Mouse (Mus musculus) cerebellum, postnatal 36 days (tissue): ENCODE measurements at regions not wholly inside any gene's neighbourhood (a gene's known extent, or its start where the extent isn't known, plus 50 kb on each side); places are given as distances from the start of the nearest gene placed in this dataset.

Experiments
- DNase-seq, 2 experiments: peaks; one replicate each; pipeline ENCODE4 v3.0.0; 2021 to 2022; ENCODE audit warnings: mixed read lengths in 2 of 2

DNA sequence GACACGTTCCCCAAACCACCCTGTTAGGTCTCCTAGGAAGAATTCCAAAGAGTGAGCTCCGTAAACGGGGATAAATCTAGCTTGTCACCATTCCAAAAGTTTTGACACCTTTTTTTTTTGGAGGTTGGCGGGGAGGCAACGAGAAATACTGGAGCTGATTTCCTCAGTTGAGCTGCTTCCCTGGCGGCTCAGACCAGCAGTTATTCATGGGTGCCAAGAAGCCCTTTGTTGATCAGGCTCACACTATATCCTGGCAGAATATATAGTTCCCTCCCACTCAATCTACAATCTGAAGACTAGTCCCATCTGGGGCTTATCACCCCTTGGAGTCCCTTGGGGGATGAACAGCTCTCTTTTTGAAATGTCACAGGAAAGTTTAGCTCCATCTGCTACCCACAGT, 77.5 kb upstream of the Tiam2 start:
- no peak for DNase-seq

DNA sequence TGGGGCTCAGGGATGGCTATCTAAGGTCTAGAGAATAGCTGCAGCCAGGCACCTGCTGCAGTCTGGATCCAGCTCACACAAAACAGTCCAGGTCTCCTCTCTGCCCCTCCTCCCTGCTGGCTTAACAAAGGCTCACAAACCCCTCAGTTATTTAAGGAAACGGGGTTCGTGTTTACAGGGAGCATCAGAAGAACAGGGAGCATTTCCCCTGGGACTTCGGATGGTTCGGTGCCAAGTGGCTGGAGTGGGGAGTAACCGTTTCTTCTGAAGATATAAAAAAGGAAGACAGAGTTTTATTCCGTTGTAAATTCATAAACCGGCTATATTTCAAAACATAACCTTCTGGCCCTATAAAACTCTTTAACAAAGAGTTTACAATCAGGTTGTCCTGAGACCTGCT, 77.1 kb upstream of the Tiam2 start:
- no peak for DNase-seq

DNA sequence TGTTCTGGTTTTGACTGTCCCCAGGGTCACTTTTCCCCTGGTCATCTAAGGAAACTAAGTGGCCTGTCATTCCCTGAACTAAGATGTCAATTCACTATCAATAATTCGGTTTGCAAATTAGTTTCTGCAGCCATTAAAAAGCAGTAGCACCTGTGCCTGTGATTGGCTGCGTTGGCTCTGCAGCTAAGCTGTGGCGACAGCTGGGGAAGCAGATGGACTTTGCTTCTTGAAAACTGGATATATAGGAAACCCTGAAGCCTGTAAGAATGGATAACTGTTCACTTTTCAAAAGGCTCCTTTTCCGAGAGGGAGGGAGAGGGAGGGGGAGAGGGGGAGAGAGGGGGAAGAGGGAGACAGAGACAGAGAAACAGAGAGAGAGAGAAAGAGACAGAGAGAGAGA, 75.2 kb upstream of the Tiam2 start:
- DNase-seq = no peak

DNA sequence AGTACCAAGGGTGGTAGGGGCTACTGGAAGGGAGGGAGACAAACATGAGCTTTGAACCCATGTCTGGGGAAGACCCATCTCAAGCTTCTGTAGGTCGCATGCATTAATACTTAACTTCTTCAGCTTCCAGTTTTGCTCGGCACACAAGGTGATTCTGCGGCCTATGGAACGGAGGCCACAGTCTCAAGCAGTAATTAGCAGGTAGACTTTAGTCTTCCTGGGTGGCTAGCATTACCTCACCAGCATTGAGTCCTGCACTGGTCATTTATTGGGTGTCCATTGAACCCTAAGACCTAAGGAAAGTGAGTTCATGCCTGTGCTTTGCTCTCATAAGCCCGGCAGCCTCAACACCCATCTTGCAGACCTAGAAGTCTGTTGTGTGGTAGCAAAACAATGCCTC, 74.4 kb upstream of the Tiam2 start:
- no peak for DNase-seq

DNA sequence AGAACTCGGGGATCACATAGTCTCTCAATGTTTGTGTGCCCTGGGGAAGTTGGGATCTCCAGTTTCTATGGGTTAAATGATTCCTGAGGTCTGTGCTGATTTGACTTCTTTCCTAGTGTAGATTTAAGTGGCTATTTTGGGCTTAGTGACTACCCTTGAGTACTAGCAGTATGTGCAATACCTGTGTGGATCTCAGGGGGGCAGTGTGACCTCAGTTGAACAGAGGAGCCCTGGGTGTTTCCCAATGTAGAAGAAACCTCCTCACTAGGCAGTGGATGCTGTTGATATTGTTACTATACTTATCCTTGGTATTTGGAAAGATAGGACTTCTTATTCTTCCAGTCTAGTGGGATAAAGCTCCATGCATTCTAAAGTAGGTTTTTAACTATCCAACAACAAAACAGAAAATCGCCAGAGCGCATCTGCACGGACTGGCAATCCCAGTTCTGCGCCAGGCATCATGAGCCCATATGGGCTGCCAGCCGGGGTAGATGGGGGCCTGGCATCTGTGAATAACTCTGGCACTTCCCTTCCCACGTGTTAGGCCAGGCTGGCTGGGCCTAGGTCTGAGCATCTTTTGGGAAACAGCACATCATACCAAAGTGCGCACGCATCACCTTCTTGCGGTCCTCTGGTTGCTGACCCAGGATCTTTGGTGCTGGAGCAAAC, 72.7 kb upstream of the Tiam2 start:
- DNase-seq = peak; percentile 49 to 51

DNA sequence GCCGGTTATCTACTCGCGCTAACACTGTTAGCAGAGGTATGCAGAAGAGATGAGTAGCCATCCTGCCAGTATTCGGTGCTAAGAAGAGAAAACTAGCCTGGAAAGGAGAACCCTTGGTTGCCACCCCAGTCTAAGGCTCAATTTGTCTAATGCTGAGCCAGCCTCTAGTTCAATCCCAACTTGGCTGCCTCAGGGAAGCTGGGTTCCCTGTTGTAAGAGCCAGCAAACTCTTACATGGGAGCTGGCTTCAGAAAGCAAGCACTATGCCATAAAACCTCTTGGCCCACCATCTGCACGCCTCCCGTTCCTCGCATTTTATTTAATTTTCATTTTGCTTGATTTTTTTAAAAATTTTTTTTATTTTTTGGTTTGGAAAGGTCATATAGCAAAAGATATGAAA, 69.6 kb upstream of the Tiam2 start:
- no peak for DNase-seq

DNA sequence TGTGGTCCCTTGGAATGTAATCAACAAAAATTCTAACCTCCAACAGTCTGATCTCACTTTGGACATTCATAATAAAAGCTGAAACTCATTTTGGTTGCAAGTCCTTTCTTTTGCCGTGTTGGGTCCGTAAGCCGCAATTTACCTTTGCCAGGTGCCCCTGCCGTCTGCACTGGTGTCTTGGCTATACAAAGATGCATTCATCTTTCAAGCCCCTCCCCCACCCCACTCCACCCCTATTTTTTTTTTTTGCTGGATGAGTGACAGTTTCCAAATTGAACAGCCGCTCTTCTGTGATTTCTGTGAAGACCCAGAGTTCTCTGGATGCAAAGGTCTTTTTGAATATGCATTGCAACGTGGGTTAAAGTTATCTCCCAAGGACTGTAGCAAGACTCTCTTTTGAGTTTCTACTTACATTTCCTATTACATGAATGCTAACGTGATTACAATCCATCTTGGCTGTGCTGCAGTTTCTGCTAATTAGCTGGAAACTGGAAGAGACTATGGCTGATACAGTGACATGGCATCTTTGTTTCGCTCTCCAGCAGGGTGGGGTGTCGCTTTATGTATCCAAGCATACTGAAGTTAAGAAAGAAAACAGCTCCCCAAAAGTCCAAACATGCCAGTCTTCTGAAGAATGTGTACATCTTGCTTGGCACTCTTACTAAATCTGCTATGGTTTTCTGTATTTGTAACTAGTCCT, 67.4 kb upstream of the Tiam2 start:
- DNase-seq = no peak

DNA sequence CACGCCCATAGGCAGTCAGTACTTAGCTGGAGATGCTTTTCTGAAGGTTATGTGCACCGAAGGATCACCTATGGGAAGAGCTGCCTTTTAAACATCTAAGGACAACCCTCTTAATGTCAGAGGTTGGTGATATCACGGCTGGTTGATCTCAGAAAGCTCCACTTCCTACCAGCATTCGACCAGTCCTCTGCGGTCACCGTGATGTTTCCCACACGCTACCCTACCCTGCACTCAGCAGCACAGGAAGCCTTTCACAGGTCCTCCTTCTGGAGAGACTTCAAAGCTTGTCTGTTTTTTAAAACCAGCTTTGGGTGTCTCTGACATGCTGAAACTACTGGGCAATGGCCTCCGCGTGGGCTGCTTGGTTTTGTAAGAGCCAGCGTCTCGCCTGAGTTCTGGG, 65.6 kb upstream of the Tiam2 start:
- DNase-seq = no peak

DNA sequence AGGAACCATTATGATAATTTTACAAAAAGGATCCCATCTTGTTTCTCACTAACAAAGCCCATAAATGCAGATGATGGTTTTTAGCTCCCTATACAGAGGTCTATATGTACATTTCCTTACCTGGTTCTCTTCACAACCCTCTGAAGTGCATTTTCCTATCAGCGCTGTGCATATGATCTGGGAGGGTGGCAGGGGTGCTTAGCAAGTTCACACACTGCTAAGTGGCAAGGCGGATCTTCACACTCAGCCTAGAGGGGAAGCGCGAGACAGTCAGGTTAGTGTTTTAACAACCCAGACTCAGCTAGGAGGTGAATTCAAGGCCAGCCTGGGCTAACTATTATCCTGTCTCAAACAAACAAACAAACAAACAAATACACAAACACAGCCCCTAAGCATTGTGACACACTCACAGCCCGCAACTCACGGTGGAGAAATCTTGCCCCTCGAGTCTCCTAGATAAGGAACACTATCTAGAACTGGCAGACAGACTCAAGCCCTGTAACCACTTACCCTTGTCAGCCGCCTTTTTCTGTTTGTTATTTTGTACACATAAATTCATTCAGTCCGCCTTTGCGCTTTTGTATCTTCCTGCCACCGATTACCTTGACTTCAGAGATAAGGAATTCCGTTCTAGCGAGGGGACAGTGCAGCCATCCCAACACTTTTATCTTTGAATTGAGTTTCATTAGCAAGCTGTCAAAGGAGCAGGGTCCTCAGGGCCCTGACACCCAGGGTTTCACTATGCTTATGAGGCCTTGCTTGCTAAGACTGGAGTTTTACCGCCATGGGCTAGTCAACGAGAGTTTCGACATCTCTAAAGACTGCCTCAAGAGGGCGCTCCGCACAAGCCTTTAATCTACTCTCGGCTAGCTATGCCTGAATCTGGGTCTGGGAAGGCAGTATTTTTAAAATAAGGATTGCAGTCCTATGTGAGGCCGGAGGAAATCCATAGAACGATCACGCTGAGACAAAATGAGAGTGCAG, 53.0 kb upstream of the Tiam2 start:
- DNase-seq = peak; percentile 83 to 87

DNA sequence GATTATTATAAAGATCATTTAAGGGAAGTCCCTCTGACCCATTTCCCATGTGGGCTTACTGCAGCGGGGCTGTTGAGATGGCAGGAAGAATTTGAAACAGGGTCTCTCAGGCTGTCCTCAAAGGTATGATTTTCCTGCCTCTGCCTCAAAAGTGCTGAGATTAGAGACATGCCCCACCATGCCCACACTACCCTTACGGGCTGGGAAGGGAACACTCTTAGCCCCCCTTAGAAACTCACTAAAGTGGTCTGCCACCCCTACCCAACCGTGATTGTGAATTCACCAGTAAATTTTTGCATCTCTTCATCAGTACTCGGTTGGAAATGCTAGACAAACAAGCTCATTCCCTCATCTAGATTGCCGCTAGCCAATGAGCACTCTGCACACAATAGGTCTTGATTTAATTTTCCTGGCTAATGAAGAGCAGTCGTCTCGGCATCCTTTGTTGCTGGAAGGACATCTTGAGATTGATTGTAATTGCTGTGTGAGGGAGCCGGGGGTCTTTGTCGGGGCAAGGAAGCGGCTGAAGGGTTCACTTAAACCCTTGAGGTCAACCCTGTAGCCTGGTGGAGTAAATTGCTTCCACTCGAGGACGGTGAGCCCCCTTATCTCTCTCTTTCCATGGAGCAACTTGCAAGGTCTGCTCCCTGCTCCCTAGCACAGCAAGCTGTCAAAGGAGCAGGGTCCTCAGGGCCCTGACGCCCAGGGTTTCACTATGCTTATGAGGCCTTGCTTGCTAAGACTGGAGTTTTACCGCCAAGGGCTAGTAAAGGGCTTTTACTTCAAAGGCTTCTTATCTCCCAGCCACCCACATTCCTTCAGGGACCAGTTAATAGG, 51.7 kb upstream of the Tiam2 start:
- DNase-seq = no peak
